Comparison of ENCODE assay signal across 8 mouse cellular contexts in the genomic region with DNA sequence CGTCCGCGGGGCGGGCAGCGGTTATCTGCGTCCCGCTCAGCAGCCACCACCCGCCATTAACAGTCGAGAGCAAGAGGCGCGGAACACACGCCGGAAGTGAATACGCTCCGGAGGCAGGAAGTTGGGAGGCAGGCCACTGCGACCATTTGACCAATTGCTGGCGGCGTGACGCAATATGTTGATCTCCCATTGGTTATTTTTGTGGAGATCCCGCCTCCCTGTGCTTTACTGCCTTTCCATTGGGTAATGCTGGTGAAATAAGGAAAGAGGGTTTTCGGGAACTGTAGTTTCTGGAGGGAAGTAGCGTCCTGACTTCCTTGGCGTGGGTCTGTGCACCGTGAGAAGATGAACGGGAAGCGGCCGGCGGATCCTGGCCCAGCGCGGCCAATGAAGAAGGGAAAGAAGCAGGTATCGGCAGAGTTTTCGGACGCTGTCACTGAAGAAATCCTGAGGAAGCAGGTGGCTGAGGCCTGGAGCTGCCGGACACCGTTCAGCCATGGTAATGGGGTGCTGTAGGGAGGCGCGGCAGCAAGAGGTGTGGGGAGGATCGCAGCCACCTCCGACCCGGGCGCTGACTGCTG. TPM values are rescaled to one million over a fixed set of nuclear protein-coding genes. Genes with fewer than 3 reads are reported as not detected.
DNase-seq lines count a peak whose midpoint lies in the region; ATAC-seq and TF ChIP-seq lines count a peak whose summit lies in the region.

A gene (minus strand): TSS at position 88 of the 581 bp plus-strand sequence.
A gene (plus strand): TSS at position 255 of the 581 bp plus-strand sequence.

- WGBS in embryonic facial prominence, embryonic 13.5 days, result under 1% methylated on average over 41 of the region's 41 CpGs
- under 1% methylated on average over 40 of the region's 41 CpGs for WGBS in kidney, adult 2 months
- WGBS in limb, embryonic 12.5 days, result under 1% methylated on average over 41 of the region's 41 CpGs
- 0% methylated on average over 39 of the region's 41 CpGs for WGBS in midbrain, embryonic 15.5 days
- WGBS in spleen, adult 2 months, result under 1% methylated on average over 41 of the region's 41 CpGs

- ATAC-seq in embryonic facial prominence, embryonic 13.5 days (ENCODE audit: insufficient number of reproducible peaks, insufficient read depth, low FRiP score, low TSS enrichment, low read depth), result peak; percentile 96
- ATAC-seq in limb, embryonic 12.5 days (ENCODE audit: insufficient number of reproducible peaks, insufficient read depth, low FRiP score, low TSS enrichment, low read depth), result peak; percentile 99
- peak; percentile 99 for ATAC-seq in midbrain, embryonic 15.5 days (replicated peaks)

- peak within 1 kb of the TSS; percentile 79 for H3K9ac ChIP-seq in embryonic facial prominence, embryonic 13.5 days
- peak within 1 kb of the TSS; percentile 72 for H3K9ac ChIP-seq in limb, embryonic 12.5 days (replicated peaks)
- peak within 1 kb of the TSS; percentile 74 for H3K9ac ChIP-seq in midbrain, embryonic 15.5 days

- H3K4me3 ChIP-seq in embryonic facial prominence, embryonic 13.5 days, result peak within 1 kb of the TSS; percentile 70
- H3K4me3 ChIP-seq in kidney, adult 2 months (ENCODE audit: insufficient read depth, low read depth, low read length), result peak within 1 kb of the TSS; percentile 98
- H3K4me3 ChIP-seq in limb, embryonic 12.5 days (replicated peaks), result peak within 1 kb of the TSS; percentile 75
- H3K4me3 ChIP-seq in midbrain, embryonic 15.5 days, result peak within 1 kb of the TSS; percentile 98
- peak within 1 kb of the TSS; percentile 97 for H3K4me3 ChIP-seq in spleen, adult 2 months (ENCODE audit: extremely low read depth, insufficient read depth, insufficient read length)

- peak within 1 kb of the TSS; percentile 82 for H3K4me2 ChIP-seq in embryonic facial prominence, embryonic 13.5 days
- peak within 1 kb of the TSS; percentile 78 for H3K4me2 ChIP-seq in limb, embryonic 12.5 days
- peak within 1 kb of the TSS; percentile 83 for H3K4me2 ChIP-seq in midbrain, embryonic 15.5 days

- H3K27ac ChIP-seq in embryonic facial prominence, embryonic 13.5 days, result peak within 1 kb of the TSS; percentile 84
- 0 out of 2 replicates have a peak within 1 kb of the TSS, but pooled peaks have one; percentile 55 for H3K27ac ChIP-seq in kidney, adult 2 months (ENCODE audit: insufficient read depth, low read depth, low read length)
- peak within 1 kb of the TSS; percentile 82 for H3K27ac ChIP-seq in limb, embryonic 12.5 days
- peak within 1 kb of the TSS; percentile 81 for H3K27ac ChIP-seq in midbrain, embryonic 15.5 days
- peak within 1 kb of the TSS; percentile 71 for H3K27ac ChIP-seq in spleen, adult 2 months (ENCODE audit: insufficient read depth, low read length)

- TF ChIP-seq POLR2A in kidney, adult 2 months (IDR thresholded peaks at IDR 0.05; ENCODE audit: low read depth, low read length), result no peak
- no peak for TF ChIP-seq POLR2A in spleen, adult 2 months (IDR thresholded peaks at IDR 0.05; ENCODE audit: low read depth, low read length)

- no peak for TF ChIP-seq CTCF in kidney, adult 2 months (conservative IDR thresholded peaks at IDR 0.05; ENCODE audit: insufficient read depth, insufficient read length, low read depth, low read length)
- no peak for TF ChIP-seq CTCF in spleen, adult 2 months (IDR thresholded peaks at IDR 0.05; ENCODE audit: extremely low read depth, insufficient read depth, insufficient read length, insufficient replicate concordance)

- H3K9me3 ChIP-seq in embryonic facial prominence, embryonic 13.5 days, result no peaks in the 10 kb centered on the region
- no peaks in the 10 kb centered on the region for H3K9me3 ChIP-seq in limb, embryonic 12.5 days
- H3K9me3 ChIP-seq in midbrain, embryonic 15.5 days, result no peaks in the 10 kb centered on the region

- H3K36me3 ChIP-seq in embryonic facial prominence, embryonic 13.5 days, result peaks cover 3% of the 10 kb centered on the region; the same call in 1 of the 2 replicates
- no peaks in the 10 kb centered on the region for H3K36me3 ChIP-seq in kidney, adult 2 months (ENCODE audit: control insufficient read depth, insufficient read depth, low read length)
- peaks cover under 1% of the 10 kb centered on the region; the same call in 1 of the 2 replicates for H3K36me3 ChIP-seq in limb, embryonic 12.5 days
- no peaks in the 10 kb centered on the region for H3K36me3 ChIP-seq in midbrain, embryonic 15.5 days (replicated peaks)
- H3K36me3 ChIP-seq in spleen, adult 2 months (ENCODE audit: control insufficient read depth, insufficient read depth, low read length), result peaks cover 1% of the 10 kb centered on the region; the same call in 1 of the 2 replicates

- no peaks in the 10 kb centered on the region for H3K27me3 ChIP-seq in embryonic facial prominence, embryonic 13.5 days
- H3K27me3 ChIP-seq in kidney, adult 2 months (replicated peaks; ENCODE audit: control insufficient read depth, insufficient read depth, low read length), result no peaks in the 10 kb centered on the region
- H3K27me3 ChIP-seq in limb, embryonic 12.5 days, result no peaks in the 10 kb centered on the region
- no peaks in the 10 kb centered on the region for H3K27me3 ChIP-seq in midbrain, embryonic 15.5 days (replicated peaks)
- H3K27me3 ChIP-seq in spleen, adult 2 months (ENCODE audit: control insufficient read depth, insufficient read depth, low read length), result no peaks in the 10 kb centered on the region

- peaks cover 24% of the 10 kb centered on the region for H3K4me1 ChIP-seq in embryonic facial prominence, embryonic 13.5 days
- H3K4me1 ChIP-seq in kidney, adult 2 months (ENCODE audit: control insufficient read depth, insufficient read depth, low read length), result peaks cover 5% of the 10 kb centered on the region; the same call in 1 of the 2 replicates
- peaks cover 21% of the 10 kb centered on the region for H3K4me1 ChIP-seq in limb, embryonic 12.5 days (replicated peaks)
- peaks cover 40% of the 10 kb centered on the region for H3K4me1 ChIP-seq in midbrain, embryonic 15.5 days
- peaks cover 6% of the 10 kb centered on the region for H3K4me1 ChIP-seq in spleen, adult 2 months (ENCODE audit: control insufficient read depth, insufficient read depth, insufficient read length)

- peak; percentile 94 for DNase-seq in 3134 (ENCODE audit: extremely low read depth, insufficient read length, low spot score)
- peak; percentile 91 for DNase-seq in adrenal gland, postnatal 36 days
- peak; percentile 97 for DNase-seq in heart, adult 18-20 months
- peak; percentile 98 for DNase-seq in kidney, adult 2 months
- peak; percentile 89 to 98 for DNase-seq in spleen, adult 2 months (ENCODE audit: low read depth in 1 of 2, low spot score in 2 of 2)

RNA-seq across cellular contexts. Expression of the first gene that starts in this region (rescaled TPM):
- total RNA-seq in adrenal gland, postnatal 36 days (2021), result 10 to 100 TPM; 39.6 to 39.9 TPM
- 116 and 126 TPM in 2 replicates for polyA plus RNA-seq in embryonic facial prominence, embryonic 13.5 days (2015; fragmentation: Nextera tagmentation; extraction: Ambion mirVana)
- total RNA-seq in heart, adult 18-20 months (2021), result 10 to 100 TPM; 23.6 to 24.7 TPM
- polyA plus RNA-seq in kidney, adult 2 months (2012; rRNA removed), result 19.6 and 22.1 TPM in 2 replicates
- polyA plus RNA-seq in limb, embryonic 12.5 days (2016; fragmentation: Nextera tagmentation; extraction: Ambion mirVana), result 132 and 148 TPM in 2 replicates
- polyA plus RNA-seq in midbrain, embryonic 15.5 days (2015; fragmentation: Nextera tagmentation; extraction: Ambion mirVana), result 85.8 and 86.7 TPM in 2 replicates
- 63.0 and 72.5 TPM in 2 replicates for polyA plus RNA-seq in spleen, adult 2 months (2012; rRNA removed)

RNA-seq across cellular contexts. Expression of the second gene that starts in this region (rescaled TPM):
- 10 to 100 TPM; 20.7 to 21.0 TPM for total RNA-seq in adrenal gland, postnatal 36 days (2021)
- polyA plus RNA-seq in embryonic facial prominence, embryonic 13.5 days (2015; fragmentation: Nextera tagmentation; extraction: Ambion mirVana), result 15.6 and 18.1 TPM in 2 replicates
- total RNA-seq in heart, adult 18-20 months (2021), result 10 to 100 TPM; 31.0 to 35.5 TPM
- polyA plus RNA-seq in kidney, adult 2 months (2012; rRNA removed), result 6.6 and 8.7 TPM in 2 replicates
- polyA plus RNA-seq in limb, embryonic 12.5 days (2016; fragmentation: Nextera tagmentation; extraction: Ambion mirVana), result 14.0 and 16.1 TPM in 2 replicates
- polyA plus RNA-seq in midbrain, embryonic 15.5 days (2015; fragmentation: Nextera tagmentation; extraction: Ambion mirVana), result 14.7 and 21.6 TPM in 2 replicates
- polyA plus RNA-seq in spleen, adult 2 months (2012; rRNA removed), result 4.1 and 4.3 TPM in 2 replicates

Comparison
In these comparisons a context has a peak if more than half of its experiments do, and no peak if none do; other contexts are left out.
1. Peak in every context shown above with its lines: DNase-seq, ATAC-seq, H3K4me3 ChIP-seq and H3K27ac ChIP-seq.